Mouse (Mus musculus) embryonic facial prominence, embryonic 13.5 days (tissue): ENCODE results near the gene Nutf2-ps1. TPM values are rescaled to one million over a fixed set of nuclear protein-coding genes. Genes with fewer than 3 reads are reported as not detected.

Experiments
- ATAC-seq: fragments of 200-750 bp; cut with Nextera tagmentation; 2 replicates; pipeline ENCODE4 v1.8.0; 2017; ENCODE audit warnings: low read depth; ENCODE audit not compliant: insufficient number of reproducible peaks, insufficient read depth, low FRiP score, low TSS enrichment
- H3K27ac ChIP-seq: fragments of 300-500 bp; sonication (generic); 2 replicates; pipeline ENCODE4 v1.5.1; 2015; ENCODE audit warnings: moderate library complexity, mild to moderate bottlenecking, inconsistent platforms
- H3K27me3 ChIP-seq: fragments of 300-500 bp; sonication (generic); 2 replicates; pipeline ENCODE4 v1.6.1; 2015; ENCODE audit warnings: mild to moderate bottlenecking, inconsistent platforms
- H3K36me3 ChIP-seq: fragments of 300-500 bp; sonication (generic); 2 replicates; pipeline ENCODE4 v1.6.1; 2015; ENCODE audit warnings: mild to moderate bottlenecking, inconsistent platforms
- H3K4me1 ChIP-seq: fragments of 300-500 bp; sonication (generic); 2 replicates; pipeline ENCODE4 v1.6.1; 2015; ENCODE audit warnings: inconsistent platforms
- H3K4me2 ChIP-seq: fragments of 300-500 bp; sonication (generic); 2 replicates; pipeline ENCODE4 v1.6.1; 2015; ENCODE audit warnings: moderate library complexity, mild to moderate bottlenecking, inconsistent platforms
- H3K4me3 ChIP-seq: fragments of 300-500 bp; sonication (generic); 2 replicates; pipeline ENCODE4 v1.5.1; 2015; ENCODE audit warnings: mild to moderate bottlenecking, inconsistent platforms
- H3K9ac ChIP-seq: fragments of 300-500 bp; sonication (generic); 2 replicates; pipeline ENCODE4 v1.6.1; 2015; ENCODE audit warnings: mild to moderate bottlenecking, inconsistent platforms
- H3K9me3 ChIP-seq: fragments of 300-500 bp; sonication (generic); 2 replicates; pipeline ENCODE4 v1.6.1; 2016; ENCODE audit warnings: inconsistent platforms
- WGBS: fragments of 180-500 bp; shearing (Covaris S2); methylation state at CpG from one replicate; pipeline ENCODE4 v1.1.7; 2015; ENCODE audit warnings: mixed read lengths; 5-methylcytosine and 5-hydroxymethylcytosine counted together
- polyA plus RNA-seq: library from polyadenylated mRNA; unstranded; fragments of >200 nt; fragmentation: Nextera tagmentation; extraction: Ambion mirVana; gene quantifications from 2 replicates; pipeline ENCODE4 v1.2.1, GENCODE M21; 2015

Gene Nutf2-ps1
- polyA plus RNA-seq, 1 experiment from 2014 or later = 349 TPM

DNA sequence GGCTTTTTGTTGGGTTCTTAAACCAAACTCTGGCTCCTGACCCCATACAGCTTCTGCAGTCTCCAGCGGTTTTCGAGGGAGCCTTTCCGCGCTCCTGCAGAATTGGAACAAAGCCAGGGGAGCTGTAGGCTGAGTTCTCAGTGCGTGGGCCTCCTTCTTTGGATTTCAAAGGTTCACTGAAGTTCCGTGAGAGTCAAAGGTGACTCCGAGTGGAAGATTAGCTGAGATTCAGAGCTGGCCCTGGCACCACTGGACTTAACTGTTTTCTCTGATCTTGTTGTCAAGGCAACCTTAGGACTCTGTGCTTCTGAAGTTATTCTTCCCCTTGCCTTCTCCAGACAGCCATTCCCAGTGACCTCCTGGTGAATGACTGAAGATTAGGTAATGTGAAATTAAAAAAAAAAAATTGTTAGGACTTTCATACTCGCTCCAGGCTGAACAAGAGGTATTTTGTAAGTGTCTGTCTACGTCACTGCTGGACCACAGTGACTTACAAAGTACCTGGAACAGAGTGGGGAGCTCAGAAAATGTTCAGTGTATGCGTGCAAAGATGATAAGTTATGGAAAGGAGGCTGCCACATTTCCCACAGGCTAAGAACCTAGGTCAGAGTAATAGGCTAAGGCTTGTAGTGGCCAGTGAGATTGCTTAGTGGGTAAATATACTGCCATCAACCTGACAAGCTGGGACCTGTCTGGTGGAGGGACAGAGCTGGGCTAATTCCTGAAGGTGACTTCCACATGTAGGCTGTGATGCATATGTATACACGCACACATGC lies 11.7 kb downstream of the Nutf2-ps1 start:
- Histone ChIP-seq H3K27me3 (no peaks in the 10 kb centered on the region), H3K9ac (no peak overlapping the region), H3K27ac (no peak overlapping the region), H3K36me3 (no peaks in the 10 kb centered on the region), H3K9me3 (no peaks in the 10 kb centered on the region), H3K4me1 (peaks cover 3% of the 10 kb centered on the region; the same call in 1 of the 2 replicates), H3K4me3 (no peak overlapping the region), H3K4me2 (no peak overlapping the region)
- no peak for ATAC-seq
- WGBS = 63% methylated on average over 11 of the region's 11 CpGs

DNA sequence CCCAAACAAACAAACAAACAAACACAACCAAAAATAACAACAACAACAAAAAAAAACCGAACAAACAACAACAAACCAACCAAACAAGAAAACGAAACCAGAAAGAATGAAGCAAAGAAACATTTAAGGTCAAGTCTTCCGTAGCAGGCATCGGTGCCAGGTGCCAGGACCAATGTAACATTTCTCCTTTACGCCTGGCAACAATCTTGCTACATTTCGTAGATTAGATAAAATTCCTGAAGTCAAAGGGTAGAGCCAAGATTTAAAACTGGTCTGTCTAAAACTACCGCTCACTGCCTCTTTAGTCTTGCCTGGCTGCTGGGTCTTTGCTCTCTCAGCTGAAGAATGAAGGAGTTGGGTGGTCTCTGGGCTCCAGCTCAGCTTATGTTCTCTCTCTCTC lies 12.8 kb downstream of the Nutf2-ps1 start:
- H3K9ac ChIP-seq = no peak overlapping the region
- H3K36me3 ChIP-seq = no peaks in the 10 kb centered on the region
- WGBS = 82% methylated on average over 7 of the region's 7 CpGs
- H3K27ac ChIP-seq = no peak overlapping the region
- no peaks in the 10 kb centered on the region for H3K9me3 ChIP-seq
- peaks cover 3% of the 10 kb centered on the region; the same call in 1 of the 2 replicates for H3K4me1 ChIP-seq
- no peak overlapping the region for H3K4me2 ChIP-seq
- ATAC-seq = no peak
- no peaks in the 10 kb centered on the region for H3K27me3 ChIP-seq
- H3K4me3 ChIP-seq = no peak overlapping the region

DNA sequence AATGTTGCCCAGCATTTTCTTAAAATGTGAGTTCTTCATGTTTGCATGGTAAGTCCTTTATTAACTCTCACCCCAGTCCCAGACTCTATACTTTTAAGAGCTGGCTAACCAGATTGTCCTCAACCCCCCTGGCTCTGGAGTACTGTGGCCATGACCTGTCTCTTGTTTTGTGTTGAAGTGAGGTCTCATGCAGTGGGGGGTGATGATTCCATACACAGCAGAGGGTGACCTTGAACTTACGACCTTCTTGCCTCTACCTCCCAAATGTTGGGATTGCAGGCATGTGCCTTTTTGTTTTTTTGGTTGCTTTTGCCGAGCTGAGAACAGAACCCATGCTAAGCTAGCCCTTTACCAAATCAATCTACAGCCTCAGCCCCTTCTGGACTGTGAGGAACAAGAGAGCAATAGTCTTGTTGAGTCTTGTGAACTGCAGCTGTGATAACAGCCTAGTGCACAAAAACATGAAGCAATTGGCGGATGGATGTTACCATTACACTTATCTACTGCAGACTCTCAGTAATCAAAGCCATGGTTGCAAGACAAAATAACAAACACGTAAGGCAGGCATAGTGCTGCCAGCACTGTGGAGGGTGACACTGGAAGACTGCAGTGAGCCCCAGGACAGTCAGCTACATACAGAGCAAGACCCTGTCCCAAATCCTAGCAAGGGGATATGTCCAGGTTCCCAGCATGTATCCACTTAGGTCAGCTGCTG lies 13.4 kb downstream of the Nutf2-ps1 start:
- Histone ChIP-seq H3K9ac (no peak overlapping the region), H3K36me3 (no peaks in the 10 kb centered on the region), H3K4me3 (no peak overlapping the region), H3K27ac (no peak overlapping the region), H3K4me1 (peaks cover 3% of the 10 kb centered on the region; the same call in 1 of the 2 replicates), H3K9me3 (no peaks in the 10 kb centered on the region), H3K27me3 (no peaks in the 10 kb centered on the region), H3K4me2 (no peak overlapping the region)
- no peak for ATAC-seq
- 76% methylated on average over 4 of the region's 4 CpGs for WGBS

DNA sequence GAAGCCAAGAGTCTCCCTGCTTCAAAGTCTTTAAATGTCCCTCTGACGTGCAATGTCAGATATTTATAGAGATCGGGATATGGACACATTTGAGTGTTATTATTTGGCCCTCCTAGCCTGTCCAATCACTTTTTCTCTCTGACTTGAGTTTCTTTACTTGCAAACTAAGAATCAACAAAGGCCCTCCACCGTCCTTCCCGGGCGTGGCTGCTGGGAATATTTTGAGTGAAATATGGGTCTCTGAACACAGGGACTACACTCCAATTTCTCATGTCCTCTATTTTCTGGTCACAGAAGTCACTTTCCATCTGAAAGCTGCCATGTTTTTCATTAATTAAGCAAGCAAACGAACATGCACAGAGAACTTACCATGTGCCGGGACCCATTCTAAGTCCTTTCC lies 14.3 kb downstream of the Nutf2-ps1 start:
- WGBS = 87% methylated on average over 7 of the region's 7 CpGs
- H3K27me3 ChIP-seq = no peaks in the 10 kb centered on the region
- no peak overlapping the region for H3K4me2 ChIP-seq
- H3K27ac ChIP-seq = no peak overlapping the region
- no peaks in the 10 kb centered on the region for H3K9me3 ChIP-seq
- no peak overlapping the region for H3K4me3 ChIP-seq
- H3K4me1 ChIP-seq = peaks cover 3% of the 10 kb centered on the region; the same call in 1 of the 2 replicates
- no peak for ATAC-seq
- no peak overlapping the region for H3K9ac ChIP-seq
- no peaks in the 10 kb centered on the region for H3K36me3 ChIP-seq

GRCm38 (mm10) chr19:53574131-53574530 lies 14.7 kb downstream of the Nutf2-ps1 start:
- Histone ChIP-seq H3K4me1 (peaks cover 3% of the 10 kb centered on the region; the same call in 1 of the 2 replicates), H3K4me2 (no peak overlapping the region), H3K27ac (no peak overlapping the region), H3K4me3 (no peak overlapping the region), H3K36me3 (no peaks in the 10 kb centered on the region), H3K9ac (no peak overlapping the region), H3K27me3 (no peaks in the 10 kb centered on the region), H3K9me3 (no peaks in the 10 kb centered on the region)
- ATAC-seq = no peak
- 62% methylated on average over 8 of the region's 8 CpGs for WGBS

- Histone ChIP-seq H3K27me3 (no peaks in the 10 kb centered on the region), H3K4me2 (no peak overlapping the region), H3K36me3 (no peaks in the 10 kb centered on the region), H3K9me3 (no peaks in the 10 kb centered on the region), H3K4me3 (no peak overlapping the region), H3K9ac (no peak overlapping the region), H3K4me1 (peaks cover 3% of the 10 kb centered on the region; the same call in 1 of the 2 replicates), H3K27ac (no peak overlapping the region)
- no peak for ATAC-seq
- 77% methylated on average over 3 of the region's 3 CpGs for WGBS
Observed at GRCm38 (mm10) chr19:53573151-53573550, 15.7 kb downstream of the Nutf2-ps1 start.

- Histone ChIP-seq H3K9me3 (no peaks in the 10 kb centered on the region), H3K4me1 (peaks cover 3% of the 10 kb centered on the region; the same call in 1 of the 2 replicates), H3K27ac (no peak overlapping the region), H3K36me3 (no peaks in the 10 kb centered on the region), H3K4me2 (no peak overlapping the region), H3K4me3 (no peak overlapping the region), H3K9ac (no peak overlapping the region), H3K27me3 (no peaks in the 10 kb centered on the region)
- no peak for ATAC-seq
- WGBS = 83% methylated on average over 12 of the region's 12 CpGs
Observed at GRCm38 (mm10) chr19:53572607-53573006, 16.3 kb downstream of the Nutf2-ps1 start.

GRCm38 (mm10) chr19:53571501-53572428 lies 17.1 kb downstream of the Nutf2-ps1 start:
- WGBS = 71% methylated on average over 18 of the region's 18 CpGs
- no peak overlapping the region for H3K4me2 ChIP-seq
- H3K9me3 ChIP-seq = no peaks in the 10 kb centered on the region
- no peaks in the 10 kb centered on the region for H3K4me1 ChIP-seq
- H3K27me3 ChIP-seq = no peaks in the 10 kb centered on the region
- no peak overlapping the region for H3K4me3 ChIP-seq
- ATAC-seq = no peak
- no peak overlapping the region for H3K27ac ChIP-seq
- H3K9ac ChIP-seq = no peak overlapping the region
- no peaks in the 10 kb centered on the region for H3K36me3 ChIP-seq

GRCm38 (mm10) chr19:53571056-53571455 lies 17.8 kb downstream of the Nutf2-ps1 start:
- 91% methylated on average over 4 of the region's 4 CpGs for WGBS

GRCm38 (mm10) chr19:53568553-53568952 lies 20.3 kb downstream of the Nutf2-ps1 start:
- ATAC-seq = no peak
- Histone ChIP-seq H3K27ac (no peak overlapping the region), H3K9ac (no peak overlapping the region), H3K4me2 (no peak overlapping the region), H3K4me3 (no peak overlapping the region), H3K27me3 (no peaks in the 10 kb centered on the region), H3K4me1 (no peaks in the 10 kb centered on the region), H3K9me3 (no peaks in the 10 kb centered on the region), H3K36me3 (no peaks in the 10 kb centered on the region)
- 58% methylated on average over 3 of the region's 3 CpGs for WGBS

More at GRCm38 (mm10) chr19:53571056-53571455, 17.8 kb downstream of the Nutf2-ps1 start:
- H3K4me3 ChIP-seq = no peak overlapping the region
- no peak for ATAC-seq
- no peaks in the 10 kb centered on the region for H3K36me3 ChIP-seq
- H3K27ac ChIP-seq = no peak overlapping the region
- no peaks in the 10 kb centered on the region for H3K4me1 ChIP-seq
- no peaks in the 10 kb centered on the region for H3K9me3 ChIP-seq
- H3K9ac ChIP-seq = no peak overlapping the region
- no peak overlapping the region for H3K4me2 ChIP-seq
- no peaks in the 10 kb centered on the region for H3K27me3 ChIP-seq

- no peaks in the 10 kb centered on the region for H3K4me1 ChIP-seq
- no peak for ATAC-seq
- WGBS = 21% methylated on average over 11 of the region's 11 CpGs
Observed at GRCm38 (mm10) chr19:53567864-53568263, 21.0 kb downstream of the Nutf2-ps1 start.

More at GRCm38 (mm10) chr19:53567864-53568263, 21.0 kb downstream of the Nutf2-ps1 start:
- Histone ChIP-seq H3K27me3 (no peaks in the 10 kb centered on the region), H3K9me3 (no peaks in the 10 kb centered on the region), H3K4me2 (peak overlapping the region; percentile 9; the same call in 1 of the 2 replicates), H3K27ac (no peak overlapping the region), H3K4me3 (no peak overlapping the region), H3K9ac (no peak overlapping the region), H3K36me3 (no peaks in the 10 kb centered on the region)
